Mouse (Mus musculus) stomach, postnatal 0 days (tissue): ENCODE measurements around the gene Myo18b. TPM values are rescaled to one million over a fixed set of nuclear protein-coding genes. Genes with fewer than 3 reads are reported as not detected.

ENCODE experiments used
- ATAC-seq: fragments of 200-750 bp; cut with Nextera tagmentation; 2 replicates; pipeline ENCODE4 v1.8.0; 2017; ENCODE audit not compliant: low FRiP score, low TSS enrichment
- DNase-seq: peaks from one replicate; pipeline ENCODE4 v3.0.0-alpha.2; 2016; ENCODE audit warnings: low spot score
- H3K27ac ChIP-seq: fragments of 300-500 bp; sonication (generic); replicated peaks from 2 replicates; pipeline ENCODE4 v1.5.1; 2014; ENCODE audit warnings: mild to moderate bottlenecking, control low read depth
- H3K27me3 ChIP-seq: fragments of 300-500 bp; sonication (generic); 2 replicates; pipeline ENCODE4 v1.6.1; 2014; ENCODE audit warnings: low read length; ENCODE audit not compliant: control insufficient read depth, insufficient read depth
- H3K36me3 ChIP-seq: fragments of 300-500 bp; sonication (generic); 2 replicates; pipeline ENCODE4 v1.6.1; 2014; ENCODE audit warnings: low read length, mixed read lengths; ENCODE audit not compliant: control insufficient read depth, insufficient read depth
- H3K4me1 ChIP-seq: fragments of 300-500 bp; sonication (generic); replicated peaks from 2 replicates; pipeline ENCODE4 v1.6.1; 2014; ENCODE audit warnings: antibody characterized with exemption; ENCODE audit not compliant: control insufficient read depth, insufficient read depth
- H3K4me2 ChIP-seq: fragments of 300-500 bp; sonication (generic); replicated peaks from 2 replicates; pipeline ENCODE4 v1.6.1; 2014; ENCODE audit warnings: low read depth, mild to moderate bottlenecking, control low read depth, moderate library complexity
- H3K4me3 ChIP-seq: fragments of 300-500 bp; sonication (generic); 2 replicates; pipeline ENCODE4 v1.5.1; 2014; ENCODE audit warnings: low read depth, low read length, control low read depth
- H3K9ac ChIP-seq: fragments of 300-500 bp; sonication (generic); 2 replicates; pipeline ENCODE4 v1.6.1; 2014; ENCODE audit warnings: mild to moderate bottlenecking, low read length, control low read depth, mixed read lengths
- H3K9me3 ChIP-seq: fragments of 300-500 bp; sonication (generic); 2 replicates; pipeline ENCODE4 v1.6.1; 2016; ENCODE audit warnings: low read length; ENCODE audit not compliant: control insufficient read depth
- CTCF ChIP-seq: IDR thresholded peaks from 2 replicates; pipeline ENCODE4 v1.5.1; 2016; ENCODE audit warnings: antibody characterized with exemption, low read depth, mild to moderate bottlenecking, moderate library complexity
- EP300 ChIP-seq: optimal IDR thresholded peaks from 2 replicates; pipeline ENCODE3; 2016; ENCODE audit warnings: antibody characterized with exemption
- WGBS: fragments of 180-500 bp; shearing (Covaris S2); extraction: QIAGEN DNeasy Blood & Tissue Kit; methylation state at CpG from one replicate; pipeline ENCODE4 v1.1.7; 2014; 5-methylcytosine and 5-hydroxymethylcytosine counted together
- polyA plus RNA-seq: library from polyadenylated mRNA; unstranded; fragments of >200 nt; fragmentation: Nextera tagmentation; extraction: Ambion mirVana; gene quantifications from 2 replicates; pipeline ENCODE4 v1.2.1, GENCODE M21; 2015

Gene Myo18b
- polyA plus RNA-seq, 1 experiment from 2014 or later = 0.17 TPM

DNA sequence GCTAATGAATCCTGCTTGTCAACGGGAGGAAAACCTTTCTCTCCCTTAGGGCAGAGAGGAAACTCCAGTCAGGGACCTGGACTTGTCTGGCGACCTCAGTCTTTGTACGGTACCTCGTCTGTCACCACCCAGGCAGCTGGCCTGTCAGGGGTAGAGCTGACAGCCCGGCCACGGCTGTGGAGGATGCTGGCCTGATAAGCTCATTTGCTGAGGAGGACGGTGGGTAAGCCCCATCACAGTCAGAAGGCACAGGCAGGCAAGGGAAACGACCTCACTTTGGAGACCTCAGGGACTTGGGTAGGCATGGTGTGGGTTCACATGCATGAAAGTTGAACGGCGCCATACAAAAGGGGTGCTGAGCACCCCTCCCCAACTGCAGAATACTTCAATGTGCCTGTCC, 140.6 kb downstream of the Myo18b start:
- Histone ChIP-seq H3K9ac (no peak overlapping the region), H3K9me3 (no peaks in the 10 kb centered on the region), H3K4me1 (no peaks in the 10 kb centered on the region), H3K36me3 (no peaks in the 10 kb centered on the region), H3K4me2 (no peak overlapping the region), H3K27ac (no peak overlapping the region), H3K4me3 (no peak overlapping the region), H3K27me3 (no peaks in the 10 kb centered on the region)
- TF ChIP-seq EP300 (no peak), CTCF (no peak)
- 27% methylated on average over 10 of the region's 10 CpGs for WGBS
- no peak for ATAC-seq
- DNase-seq = no peak

DNA sequence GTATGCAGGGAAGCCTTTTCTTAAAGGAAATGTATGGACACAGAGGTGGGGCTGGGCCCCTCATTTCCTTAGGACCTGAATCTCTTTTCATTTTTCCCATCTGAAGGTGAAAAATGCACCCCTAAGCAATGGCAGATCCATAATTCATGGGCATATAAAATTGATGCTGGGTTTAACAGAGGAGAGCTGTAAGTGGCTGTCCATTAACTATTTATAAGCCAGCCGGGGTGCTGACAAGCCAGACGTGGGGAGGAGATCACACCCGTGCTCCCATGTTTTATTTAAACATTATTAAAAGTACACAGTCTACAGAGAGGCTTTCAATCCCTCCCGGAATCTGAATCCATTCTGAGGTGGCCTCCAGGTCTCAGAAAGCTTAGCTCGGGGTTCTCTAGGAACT, 146.5 kb downstream of the Myo18b start:
- no peak overlapping the region for H3K27ac ChIP-seq
- DNase-seq (no peak), ATAC-seq (no peak)
- H3K27me3 ChIP-seq = no peaks in the 10 kb centered on the region
- H3K4me2 ChIP-seq = no peak overlapping the region
- 34% methylated on average over 5 of the region's 5 CpGs for WGBS
- no peaks in the 10 kb centered on the region for H3K9me3 ChIP-seq
- no peak for TF ChIP-seq EP300
- no peak for TF ChIP-seq CTCF
- no peaks in the 10 kb centered on the region for H3K36me3 ChIP-seq
- no peaks in the 10 kb centered on the region for H3K4me1 ChIP-seq
- no peak overlapping the region for H3K9ac ChIP-seq
- H3K4me3 ChIP-seq = no peak overlapping the region

GRCm38 (mm10) chr5:112748001-112748719, 148.0 kb downstream of the Myo18b start:
- DNase-seq (no peak), ATAC-seq (no peak)
- no peaks in the 10 kb centered on the region for H3K36me3 ChIP-seq
- no peak for TF ChIP-seq EP300
- TF ChIP-seq CTCF = no peak
- H3K4me2 ChIP-seq = no peak overlapping the region
- WGBS = 36% methylated on average over 21 of the region's 21 CpGs
- H3K4me1 ChIP-seq = no peaks in the 10 kb centered on the region
- H3K27ac ChIP-seq = no peak overlapping the region
- H3K9ac ChIP-seq = no peak overlapping the region
- H3K4me3 ChIP-seq = no peak overlapping the region
- H3K27me3 ChIP-seq = no peaks in the 10 kb centered on the region
- no peaks in the 10 kb centered on the region for H3K9me3 ChIP-seq

DNA sequence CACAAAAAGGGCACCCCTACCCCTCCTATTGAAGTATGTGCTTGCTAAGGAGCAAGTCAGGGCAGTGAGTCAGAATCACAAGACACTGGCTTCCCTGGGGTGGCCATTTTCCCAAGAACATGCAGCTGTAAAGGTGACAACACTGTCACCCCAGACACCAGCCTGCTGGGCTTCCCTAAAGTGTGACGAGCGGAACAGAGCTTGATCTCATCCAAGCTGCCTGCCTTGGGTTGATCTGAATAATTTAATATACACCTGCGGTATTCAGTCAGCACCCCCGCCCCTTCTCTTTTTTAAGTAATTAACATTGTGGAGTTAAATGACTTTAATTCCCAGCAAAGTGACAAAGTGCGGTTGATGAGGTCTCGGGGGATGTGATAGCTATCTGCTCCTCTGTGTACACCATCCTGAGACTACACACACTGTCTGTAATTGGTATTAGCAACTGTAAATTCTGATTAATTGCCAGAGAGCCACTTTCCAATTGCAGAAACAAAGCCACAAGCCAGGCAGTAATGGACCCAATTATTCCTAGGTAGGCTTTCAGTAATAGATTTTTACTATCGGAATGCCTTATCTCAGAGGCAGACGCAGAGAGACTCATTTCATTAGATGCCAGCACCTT, 148.7 kb downstream of the Myo18b start:
- TF ChIP-seq EP300 (no peak), CTCF (no peak)
- 56% methylated on average over 8 of the region's 8 CpGs for WGBS
- H3K9me3 ChIP-seq = no peaks in the 10 kb centered on the region

GRCm38 (mm10) chr5:112745176-112745575, 151.0 kb downstream of the Myo18b start:
- no peak for ATAC-seq
- WGBS = 77% methylated on average over 6 of the region's 6 CpGs

More for the DNA sequence above, 148.7 kb downstream of the Myo18b start:
- no peaks in the 10 kb centered on the region for H3K36me3 ChIP-seq
- H3K4me2 ChIP-seq = no peak overlapping the region
- H3K9ac ChIP-seq = no peak overlapping the region
- DNase-seq = no peak
- no peak overlapping the region for H3K4me3 ChIP-seq
- H3K4me1 ChIP-seq = no peaks in the 10 kb centered on the region
- H3K27me3 ChIP-seq = no peaks in the 10 kb centered on the region
- H3K27ac ChIP-seq = no peak overlapping the region
- no peak for ATAC-seq

GRCm38 (mm10) chr5:112744571-112744970, 151.6 kb downstream of the Myo18b start:
- Histone ChIP-seq H3K27me3 (no peaks in the 10 kb centered on the region), H3K4me2 (no peak overlapping the region), H3K4me3 (no peak overlapping the region), H3K27ac (no peak overlapping the region), H3K9ac (no peak overlapping the region), H3K36me3 (no peaks in the 10 kb centered on the region), H3K4me1 (no peaks in the 10 kb centered on the region), H3K9me3 (no peaks in the 10 kb centered on the region)
- WGBS = 86% methylated on average over 11 of the region's 11 CpGs
- TF ChIP-seq CTCF = no peak
- TF ChIP-seq EP300 = no peak
- DNase-seq (no peak), ATAC-seq (no peak)

More at GRCm38 (mm10) chr5:112745176-112745575, 151.0 kb downstream of the Myo18b start:
- no peak for DNase-seq
- no peak for TF ChIP-seq EP300
- no peak for TF ChIP-seq CTCF
- Histone ChIP-seq H3K4me1 (no peaks in the 10 kb centered on the region), H3K9ac (no peak overlapping the region), H3K4me3 (no peak overlapping the region), H3K36me3 (no peaks in the 10 kb centered on the region), H3K9me3 (no peaks in the 10 kb centered on the region), H3K27ac (no peak overlapping the region), H3K27me3 (no peaks in the 10 kb centered on the region), H3K4me2 (no peak overlapping the region)
